In the genomic region with DNA sequence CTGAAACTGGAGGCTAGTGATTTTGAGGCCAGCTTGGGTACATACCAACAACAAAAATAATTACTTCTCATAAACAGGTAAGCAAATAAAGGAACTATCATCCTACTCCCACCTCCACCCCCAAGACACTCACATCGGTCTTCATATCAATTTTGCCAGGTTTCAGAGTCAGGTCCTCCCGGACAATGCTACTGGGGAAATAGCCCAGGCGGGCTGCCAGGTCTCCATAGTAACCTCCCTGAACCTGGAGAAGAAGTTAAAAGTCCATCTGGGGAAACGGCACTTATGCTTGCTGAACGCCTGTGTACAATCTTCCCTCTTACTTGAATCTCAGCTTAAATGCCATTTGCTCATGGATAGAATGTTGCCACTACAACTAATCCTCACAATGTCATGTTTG, we compare ENCODE assay signal across 9 mouse cellular contexts. TPM values are rescaled to one million over a fixed set of nuclear protein-coding genes. Genes with fewer than 3 reads are reported as not detected.
DNase-seq lines count a peak whose midpoint lies in the region; ATAC-seq and TF ChIP-seq lines count a peak whose summit lies in the region.
"Had no signal": no experiment of that assay in that cellular context is flagged by ENCODE, and none has a peak within 500 bp of the region (broad histone marks: within the 10 kb centered on the region; RNA-seq: fewer than 3 reads in every experiment).

No protein-coding gene starts in this region.

- DNase-seq in forebrain, embryonic 14.5 days (ENCODE audit: low spot score): no peak
- DNase-seq in adrenal gland, postnatal 25 days: peak; percentile 64
- peak; percentile 73 for DNase-seq in hindbrain, postnatal 0 days (ENCODE audit: low spot score)
- no peak for DNase-seq in natural killer cell, adult 2 months (ENCODE audit: low spot score in 2 of 2)
- no peak for DNase-seq in thymus, postnatal 4 days
- DNase-seq in cerebellum, adult 9-10 months: no peak

- H3K4me3 ChIP-seq in forebrain, embryonic 14.5 days (ENCODE audit: low read depth, low read length): no peak overlapping the region
- H3K4me3 ChIP-seq in forebrain, embryonic 13.5 days: no peak overlapping the region
- no peak overlapping the region for H3K4me3 ChIP-seq in hindbrain, postnatal 0 days (ENCODE audit: low read length)
- H3K4me3 ChIP-seq in lung, embryonic 16.5 days (ENCODE audit: low read length): peak overlapping the region; percentile 75
- H3K4me3 ChIP-seq: myocyte had no signal

- no peaks in the 10 kb centered on the region for H3K9me3 ChIP-seq in forebrain, embryonic 14.5 days (replicated peaks; ENCODE audit: control insufficient read depth, low read length)
- H3K9me3 ChIP-seq in forebrain, embryonic 13.5 days (replicated peaks): no peaks in the 10 kb centered on the region
- no peaks in the 10 kb centered on the region for H3K9me3 ChIP-seq in hindbrain, postnatal 0 days (ENCODE audit: low read length)
- H3K9me3 ChIP-seq in lung, embryonic 16.5 days (ENCODE audit: control insufficient read depth, low read length): no peaks in the 10 kb centered on the region

- peaks cover 17% of the 10 kb centered on the region for H3K36me3 ChIP-seq in forebrain, embryonic 14.5 days (ENCODE audit: control insufficient read depth, insufficient read depth, low read length)
- H3K36me3 ChIP-seq in forebrain, embryonic 13.5 days (ENCODE audit: poor library complexity, severe bottlenecking): peaks cover 28% of the 10 kb centered on the region
- peaks cover 3% of the 10 kb centered on the region; the same call in 1 of the 2 replicates for H3K36me3 ChIP-seq in hindbrain, postnatal 0 days (ENCODE audit: insufficient read depth, low read length)
- H3K36me3 ChIP-seq in lung, embryonic 16.5 days (ENCODE audit: control insufficient read depth, insufficient read depth, low read length): peaks cover 5% of the 10 kb centered on the region

- peak overlapping the region; percentile 9; the same call in 1 of the 2 replicates for H3K27ac ChIP-seq in forebrain, embryonic 14.5 days (ENCODE audit: low read depth, low read length)
- no peak overlapping the region for H3K27ac ChIP-seq in forebrain, embryonic 13.5 days
- H3K27ac ChIP-seq in hindbrain, postnatal 0 days: peak overlapping the region; percentile 93; the same call in 1 of the 2 replicates
- H3K27ac ChIP-seq in lung, embryonic 16.5 days (ENCODE audit: low read length): peak overlapping the region; percentile 91

- TF ChIP-seq CTCF in hindbrain, postnatal 0 days (IDR thresholded peaks at IDR 0.05; ENCODE audit: low read depth): no peak

- H3K4me1 ChIP-seq in forebrain, embryonic 14.5 days (ENCODE audit: control insufficient read depth, insufficient read depth, low read length): peaks cover 4% of the 10 kb centered on the region; the same call in 1 of the 2 replicates
- peaks cover 18% of the 10 kb centered on the region for H3K4me1 ChIP-seq in forebrain, embryonic 13.5 days
- H3K4me1 ChIP-seq in hindbrain, postnatal 0 days (ENCODE audit: insufficient read depth, low read length): peaks cover 7% of the 10 kb centered on the region
- H3K4me1 ChIP-seq in lung, embryonic 16.5 days (replicated peaks; ENCODE audit: control insufficient read depth, insufficient read depth, low read length): peaks cover 17% of the 10 kb centered on the region

- H3K4me2 ChIP-seq in forebrain, embryonic 14.5 days (ENCODE audit: low read length): no peak overlapping the region
- no peak overlapping the region for H3K4me2 ChIP-seq in forebrain, embryonic 13.5 days
- H3K4me2 ChIP-seq in hindbrain, postnatal 0 days (ENCODE audit: low read depth, low read length): peak overlapping the region; percentile 62
- H3K4me2 ChIP-seq in lung, embryonic 16.5 days (ENCODE audit: low read depth, low read length): peak overlapping the region; percentile 56

- no peak overlapping the region for H3K9ac ChIP-seq in forebrain, embryonic 14.5 days (ENCODE audit: low read length)
- H3K9ac ChIP-seq in forebrain, embryonic 13.5 days: no peak overlapping the region
- no peak overlapping the region for H3K9ac ChIP-seq in hindbrain, postnatal 0 days (replicated peaks; ENCODE audit: low read length)
- H3K9ac ChIP-seq in lung, embryonic 16.5 days (ENCODE audit: low read length): peak overlapping the region; percentile 24

- WGBS in forebrain, embryonic 14.5 days: 47% methylated on average over 5 of the region's 5 CpGs
- WGBS in forebrain, embryonic 13.5 days: 51% methylated on average over 5 of the region's 5 CpGs
- WGBS in hindbrain, postnatal 0 days: 22% methylated on average over 5 of the region's 5 CpGs
- WGBS in lung, embryonic 16.5 days: 19% methylated on average over 5 of the region's 5 CpGs

- H3K27me3 ChIP-seq in forebrain, embryonic 14.5 days (replicated peaks; ENCODE audit: control insufficient read depth, insufficient read depth, low read length): no peaks in the 10 kb centered on the region
- H3K27me3 ChIP-seq in forebrain, embryonic 13.5 days: no peaks in the 10 kb centered on the region
- no peaks in the 10 kb centered on the region for H3K27me3 ChIP-seq in hindbrain, postnatal 0 days (ENCODE audit: insufficient read depth, low read length)
- no peaks in the 10 kb centered on the region for H3K27me3 ChIP-seq in lung, embryonic 16.5 days (ENCODE audit: control insufficient read depth, insufficient read depth, low read depth, low read length)

- ATAC-seq in forebrain, embryonic 14.5 days: no peak
- ATAC-seq in forebrain, embryonic 13.5 days: no peak
- ATAC-seq in hindbrain, postnatal 0 days: no peak
- ATAC-seq in lung, embryonic 16.5 days (ENCODE audit: low read depth): no peak

RNA-seq across cellular contexts. Expression of a gene that starts 0.8 kb away (rescaled TPM):
- not detected in 2 replicates for polyA plus RNA-seq in forebrain, embryonic 14.5 days (2014; fragmentation: Nextera tagmentation; extraction: Ambion mirVana)
- not detected in 2 replicates for polyA plus RNA-seq in forebrain, embryonic 13.5 days (2015; fragmentation: Nextera tagmentation; extraction: Ambion mirVana)
- 0.62 TPM in 1 of 2 replicates, not detected in the other for total RNA-seq in adrenal gland, postnatal 25 days (2021)
- total RNA-seq in hindbrain, postnatal 0 days (2014; rRNA removed): not detected in 2 replicates
- 0.43 and 0.44 TPM in 2 replicates for polyA plus RNA-seq in hindbrain, postnatal 0 days (2015; fragmentation: Nextera tagmentation; extraction: Ambion mirVana)
- 1.4 and 1.7 TPM in 2 replicates for polyA plus RNA-seq in lung, embryonic 16.5 days (2015; fragmentation: Nextera tagmentation; extraction: Ambion mirVana)
- polyA plus RNA-seq: myocyte had no signal

RNA-seq across cellular contexts. Expression of a gene that starts 0.9 kb away (rescaled TPM):
- 11.9 and 15.6 TPM in 2 replicates for polyA plus RNA-seq in forebrain, embryonic 14.5 days (2014; fragmentation: Nextera tagmentation; extraction: Ambion mirVana)
- polyA plus RNA-seq in forebrain, embryonic 13.5 days (2015; fragmentation: Nextera tagmentation; extraction: Ambion mirVana): 4.3 and 6.2 TPM in 2 replicates
- not detected in 2 replicates for total RNA-seq in adrenal gland, postnatal 25 days (2021)
- 17.8 and 34.2 TPM in 2 replicates for total RNA-seq in hindbrain, postnatal 0 days (2014; rRNA removed)
- polyA plus RNA-seq in hindbrain, postnatal 0 days (2015; fragmentation: Nextera tagmentation; extraction: Ambion mirVana): 63.6 and 70.1 TPM in 2 replicates
- 170 and 185 TPM in 2 replicates for polyA plus RNA-seq in lung, embryonic 16.5 days (2015; fragmentation: Nextera tagmentation; extraction: Ambion mirVana)

RNA-seq across cellular contexts. Expression of a gene that starts 1.3 kb away (rescaled TPM):
- polyA plus RNA-seq in forebrain, embryonic 14.5 days (2014; fragmentation: Nextera tagmentation; extraction: Ambion mirVana): 69.8 and 75.8 TPM in 2 replicates
- 77.4 and 80.0 TPM in 2 replicates for polyA plus RNA-seq in forebrain, embryonic 13.5 days (2015; fragmentation: Nextera tagmentation; extraction: Ambion mirVana)
- 65.7 and 78.2 TPM in 2 replicates for total RNA-seq in adrenal gland, postnatal 25 days (2021)
- total RNA-seq in hindbrain, postnatal 0 days (2014; rRNA removed): 66.7 and 76.9 TPM in 2 replicates
- 125 and 128 TPM in 2 replicates for polyA plus RNA-seq in hindbrain, postnatal 0 days (2015; fragmentation: Nextera tagmentation; extraction: Ambion mirVana)
- polyA plus RNA-seq in lung, embryonic 16.5 days (2015; fragmentation: Nextera tagmentation; extraction: Ambion mirVana): 73.2 and 76.1 TPM in 2 replicates

RNA-seq across cellular contexts. Expression of a gene that starts 13.4 kb away (rescaled TPM):
- 42.2 and 54.2 TPM in 2 replicates for polyA plus RNA-seq in forebrain, embryonic 14.5 days (2014; fragmentation: Nextera tagmentation; extraction: Ambion mirVana)
- 86.9 and 87.3 TPM in 2 replicates for polyA plus RNA-seq in forebrain, embryonic 13.5 days (2015; fragmentation: Nextera tagmentation; extraction: Ambion mirVana)
- total RNA-seq in adrenal gland, postnatal 25 days (2021): 108 and 120 TPM in 2 replicates
- total RNA-seq in hindbrain, postnatal 0 days (2014; rRNA removed): 116 and 117 TPM in 2 replicates
- polyA plus RNA-seq in hindbrain, postnatal 0 days (2015; fragmentation: Nextera tagmentation; extraction: Ambion mirVana): 75.4 and 78.6 TPM in 2 replicates
- polyA plus RNA-seq in lung, embryonic 16.5 days (2015; fragmentation: Nextera tagmentation; extraction: Ambion mirVana): 68.8 and 72.9 TPM in 2 replicates

RNA-seq across cellular contexts. Expression of a gene that starts 15.5 kb away (rescaled TPM):
- 2.8 and 3.2 TPM in 2 replicates for polyA plus RNA-seq in forebrain, embryonic 14.5 days (2014; fragmentation: Nextera tagmentation; extraction: Ambion mirVana)
- polyA plus RNA-seq in forebrain, embryonic 13.5 days (2015; fragmentation: Nextera tagmentation; extraction: Ambion mirVana): 4.2 and 4.4 TPM in 2 replicates
- 23.6 and 28.0 TPM in 2 replicates for total RNA-seq in adrenal gland, postnatal 25 days (2021)
- 5.5 and 6.1 TPM in 2 replicates for total RNA-seq in hindbrain, postnatal 0 days (2014; rRNA removed)
- polyA plus RNA-seq in hindbrain, postnatal 0 days (2015; fragmentation: Nextera tagmentation; extraction: Ambion mirVana): 2.1 and 2.5 TPM in 2 replicates
- polyA plus RNA-seq in lung, embryonic 16.5 days (2015; fragmentation: Nextera tagmentation; extraction: Ambion mirVana): 3.1 and 3.5 TPM in 2 replicates

Comparison
In these comparisons a context has a peak if more than half of its experiments do, and no peak if none do; other contexts are left out.
1. DNase-seq: peak in adrenal gland, postnatal 25 days (single experiment) and hindbrain, postnatal 0 days (single experiment); none in forebrain, embryonic 14.5 days (single experiment), natural killer cell, adult 2 months (0 of 2), thymus, postnatal 4 days (single experiment) and cerebellum, adult 9-10 months (single experiment).
2. H3K4me2 ChIP-seq: peak in hindbrain, postnatal 0 days (single experiment) and lung, embryonic 16.5 days (single experiment); none in forebrain, embryonic 14.5 days (single experiment) and forebrain, embryonic 13.5 days (single experiment).